Mouse (Mus musculus): ENCODE measurements around the gene Acat2.

DNA sequence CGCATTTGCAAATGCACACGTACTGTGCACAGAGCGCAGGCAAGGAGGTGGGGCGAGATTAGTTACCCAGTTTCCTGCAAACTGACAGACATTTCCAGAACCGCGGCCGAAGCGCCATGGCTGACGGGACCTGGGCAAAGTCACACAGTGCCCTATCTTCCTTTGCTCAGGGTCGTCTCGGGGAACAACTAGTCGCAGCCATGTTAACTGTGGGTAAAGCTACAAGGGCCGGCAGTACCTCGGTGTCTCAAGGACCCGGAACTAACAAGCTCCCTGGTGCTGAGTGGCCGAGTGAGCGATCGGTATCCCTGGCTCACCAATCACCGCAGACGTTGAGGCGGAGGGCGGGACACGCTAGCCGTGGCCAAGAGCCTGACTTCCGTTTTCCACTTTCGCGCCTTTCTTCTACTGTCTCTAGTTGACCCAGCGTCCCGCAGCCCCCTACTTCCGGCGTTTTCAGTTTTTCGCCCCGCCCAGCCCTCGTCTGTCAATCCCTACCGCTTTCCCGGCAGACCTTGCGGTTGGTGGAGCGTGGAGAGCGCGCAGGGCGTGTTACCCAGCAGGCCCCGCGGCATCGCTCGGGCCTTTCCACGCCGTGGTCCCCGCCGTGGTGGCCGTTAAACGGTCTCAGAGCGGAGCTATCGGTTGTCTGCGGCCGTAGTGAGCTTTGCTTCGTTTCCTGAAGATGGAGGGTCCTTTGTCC lies 44.5 kb downstream of the Acat2 start, which contains the start of gene Mrpl18:
- TF ChIP-seq GATA1 (IDR thresholded peaks at IDR 0.05; ENCODE audit: borderline replicate concordance, low read length) (no peak), FLI1 (IDR thresholded peaks at IDR 0.05; ENCODE audit: low read length) (peak; percentile 90; the same call in 1 of the 2 replicates)
